Mouse (Mus musculus) liver (tissue): ENCODE measurements around the gene Kmt5a.
"Not testable (repeated sequence)": the region's sequence is repeated elsewhere in the genome, so short reads cannot be mapped to it uniquely, and the experiment has no call there.

Source experiments
- DNase-seq: peaks from one replicate; pipeline ENCODE4 v3.0.0-alpha.2; 2020; ENCODE audit warnings: mixed read lengths

Kmt5a gene

GRCm38 (mm10) chr5:124446301-124446881, 6.7 kb downstream of the Kmt5a start:
- peak; percentile 89 for DNase-seq

- no peak for DNase-seq
Measured at GRCm38 (mm10) chr5:124449494-124449893, 9.8 kb downstream of the Kmt5a start.

GRCm38 (mm10) chr5:124450051-124450450, 10.3 kb downstream of the Kmt5a start:
- DNase-seq = no peak

GRCm38 (mm10) chr5:124450641-124451340, 11.1 kb downstream of the Kmt5a start:
- DNase-seq = peak; percentile 65

GRCm38 (mm10) chr5:124452494-124453228, 12.9 kb downstream of the Kmt5a start:
- no peak for DNase-seq

- no peak for DNase-seq
Measured at GRCm38 (mm10) chr5:124453339-124454081, 13.8 kb downstream of the Kmt5a start.

GRCm38 (mm10) chr5:124454082-124454419, 14.3 kb downstream of the Kmt5a start:
- no peak for DNase-seq

- DNase-seq = no peak
Measured at GRCm38 (mm10) chr5:124456762-124457161, 17.0 kb downstream of the Kmt5a start.

- not testable (repeated sequence) for DNase-seq
Measured at GRCm38 (mm10) chr5:124460922-124461321, 21.2 kb downstream of the Kmt5a start.

- DNase-seq = no peak
Measured at GRCm38 (mm10) chr5:124462297-124463025, 22.7 kb downstream of the Kmt5a start.

- DNase-seq = no peak
Measured at GRCm38 (mm10) chr5:124463462-124463861, 23.7 kb downstream of the Kmt5a start.

- DNase-seq = no peak
Measured at GRCm38 (mm10) chr5:124464905-124465304, 25.2 kb downstream of the Kmt5a start.

- no peak for DNase-seq
Measured at GRCm38 (mm10) chr5:124467766-124468165, 28.0 kb downstream of the Kmt5a start.

GRCm38 (mm10) chr5:124468365-124468764, 28.6 kb downstream of the Kmt5a start:
- no peak for DNase-seq

- no peak for DNase-seq
Measured at GRCm38 (mm10) chr5:124469486-124469885, 29.8 kb downstream of the Kmt5a start.

GRCm38 (mm10) chr5:124470591-124471171, 31.0 kb downstream of the Kmt5a start:
- DNase-seq = no peak

- DNase-seq = no peak
Measured at GRCm38 (mm10) chr5:124478873-124479204, 39.1 kb downstream of the Kmt5a start.

- DNase-seq = no peak
Measured at GRCm38 (mm10) chr5:124480119-124480518, 40.4 kb downstream of the Kmt5a start.

- DNase-seq = no peak
Measured at GRCm38 (mm10) chr5:124481714-124482113, 42.0 kb downstream of the Kmt5a start.

- DNase-seq = no peak
Measured at GRCm38 (mm10) chr5:124482436-124482965, 42.8 kb downstream of the Kmt5a start.

GRCm38 (mm10) chr5:124482966-124483654, 43.4 kb downstream of the Kmt5a start, which contains the start of gene Snrnp35:
Snrnp35 (plus strand) TSS chr5:124483134.
- DNase-seq = peak; percentile 91
